Mouse (Mus musculus): Measurements from ENCODE around the gene Adam23. TPM values are rescaled to one million over a fixed set of nuclear protein-coding genes. Genes with fewer than 3 reads are reported as not detected.

Adam23 gene
- polyA plus RNA-seq, 1 experiment from 2014 or later: 1.3 TPM

GRCm38 (mm10) chr1:63437529-63437928, 8.2 kb upstream of the Adam23 start:
- Histone ChIP-seq H3K9me3 (ENCODE audit: control insufficient read depth, low read length) (no peaks in the 10 kb centered on the region), H3K4me2 (no peak overlapping the region), H3K4me1 (replicated peaks; ENCODE audit: control insufficient read depth, insufficient read depth, low read length) (no peaks in the 10 kb centered on the region), H3K36me3 (ENCODE audit: control insufficient read depth, insufficient read depth, low read length) (no peaks in the 10 kb centered on the region), H3K4me3 (ENCODE audit: low read depth, low read length) (no peak overlapping the region), H3K9ac (ENCODE audit: low read depth, low read length) (no peak overlapping the region), H3K27me3 (replicated peaks; ENCODE audit: control insufficient read depth, insufficient read depth, low read length) (no peaks in the 10 kb centered on the region), H3K27ac (ENCODE audit: low read depth, low read length) (no peak overlapping the region)
- DNase-seq (ENCODE audit: low spot score) (no peak), ATAC-seq (replicated peaks; ENCODE audit: low FRiP score) (peak; percentile 49; the same call in 1 of the 2 replicates)
- 22% methylated on average over 3 of the region's 3 CpGs for WGBS

- H3K9ac ChIP-seq (ENCODE audit: low read depth, low read length): no peak overlapping the region
- no peak for ATAC-seq (replicated peaks; ENCODE audit: low FRiP score)
- no peak for DNase-seq (ENCODE audit: low spot score)
- H3K4me2 ChIP-seq: no peak overlapping the region
- H3K36me3 ChIP-seq (ENCODE audit: control insufficient read depth, insufficient read depth, low read length): no peaks in the 10 kb centered on the region
- no peaks in the 10 kb centered on the region for H3K4me1 ChIP-seq (replicated peaks; ENCODE audit: control insufficient read depth, insufficient read depth, low read length)
- WGBS: 64% methylated on average over 2 of the region's 2 CpGs
- peaks cover 31% of the 10 kb centered on the region for H3K27me3 ChIP-seq (replicated peaks; ENCODE audit: control insufficient read depth, insufficient read depth, low read length)
- H3K4me3 ChIP-seq (ENCODE audit: low read depth, low read length): no peak overlapping the region
- no peaks in the 10 kb centered on the region for H3K9me3 ChIP-seq (ENCODE audit: control insufficient read depth, low read length)
- H3K27ac ChIP-seq (ENCODE audit: low read depth, low read length): no peak overlapping the region
Observed at GRCm38 (mm10) chr1:63442186-63442585, 3.5 kb upstream of the Adam23 start.

GRCm38 (mm10) chr1:63442616-63443015, 3.1 kb upstream of the Adam23 start:
- Histone ChIP-seq H3K36me3 (ENCODE audit: control insufficient read depth, insufficient read depth, low read length) (no peaks in the 10 kb centered on the region), H3K4me2 (no peak overlapping the region), H3K4me1 (replicated peaks; ENCODE audit: control insufficient read depth, insufficient read depth, low read length) (no peaks in the 10 kb centered on the region), H3K27me3 (replicated peaks; ENCODE audit: control insufficient read depth, insufficient read depth, low read length) (peaks cover 36% of the 10 kb centered on the region), H3K9me3 (ENCODE audit: control insufficient read depth, low read length) (no peaks in the 10 kb centered on the region), H3K27ac (ENCODE audit: low read depth, low read length) (no peak overlapping the region), H3K9ac (ENCODE audit: low read depth, low read length) (no peak overlapping the region), H3K4me3 (ENCODE audit: low read depth, low read length) (no peak overlapping the region)
- 65% methylated on average over 4 of the region's 4 CpGs for WGBS
- DNase-seq (ENCODE audit: low spot score) (no peak), ATAC-seq (replicated peaks; ENCODE audit: low FRiP score) (no peak)

- H3K4me3 ChIP-seq (ENCODE audit: low read depth, low read length): peak overlapping the region; percentile 58; the same call in 1 of the 2 replicates
- H3K27ac ChIP-seq (ENCODE audit: low read depth, low read length): no peak overlapping the region
- no peak overlapping the region for H3K9ac ChIP-seq (ENCODE audit: low read depth, low read length)
- peaks cover 49% of the 10 kb centered on the region for H3K27me3 ChIP-seq (replicated peaks; ENCODE audit: control insufficient read depth, insufficient read depth, low read length)
- H3K36me3 ChIP-seq (ENCODE audit: control insufficient read depth, insufficient read depth, low read length): no peaks in the 10 kb centered on the region
- H3K9me3 ChIP-seq (ENCODE audit: control insufficient read depth, low read length): no peaks in the 10 kb centered on the region
- 60% methylated on average over 10 of the region's 10 CpGs for WGBS
- H3K4me1 ChIP-seq (replicated peaks; ENCODE audit: control insufficient read depth, insufficient read depth, low read length): no peaks in the 10 kb centered on the region
- ATAC-seq (replicated peaks; ENCODE audit: low FRiP score) (no peak), DNase-seq (ENCODE audit: low spot score) (no peak)
- peak overlapping the region; percentile 85 for H3K4me2 ChIP-seq
Observed at GRCm38 (mm10) chr1:63445149-63445609, 512 bp upstream of the Adam23 start.

- Histone ChIP-seq H3K27ac (ENCODE audit: low read depth, low read length) (no peak overlapping the region), H3K36me3 (ENCODE audit: control insufficient read depth, insufficient read depth, low read length) (no peaks in the 10 kb centered on the region), H3K4me3 (ENCODE audit: low read depth, low read length) (peak overlapping the region; percentile 58), H3K9ac (ENCODE audit: low read depth, low read length) (0 out of 2 replicates have a peak overlapping the region, but pooled peaks have one; percentile 2), H3K9me3 (ENCODE audit: control insufficient read depth, low read length) (no peaks in the 10 kb centered on the region), H3K4me1 (replicated peaks; ENCODE audit: control insufficient read depth, insufficient read depth, low read length) (no peaks in the 10 kb centered on the region), H3K4me2 (peak overlapping the region; percentile 85), H3K27me3 (replicated peaks; ENCODE audit: control insufficient read depth, insufficient read depth, low read length) (peaks cover 50% of the 10 kb centered on the region)
- no peak for DNase-seq (ENCODE audit: low spot score)
- ATAC-seq (replicated peaks; ENCODE audit: low FRiP score): no peak
- WGBS: under 1% methylated on average over 60 of the region's 68 CpGs
Observed at GRCm38 (mm10) chr1:63446047-63446704, 485 bp downstream of the Adam23 start.

GRCm38 (mm10) chr1:63446721-63447120, 1.0 kb downstream of the Adam23 start:
- 70% methylated on average over 2 of the region's 2 CpGs for WGBS
- Histone ChIP-seq H3K27ac (ENCODE audit: low read depth, low read length) (no peak overlapping the region), H3K9me3 (ENCODE audit: control insufficient read depth, low read length) (no peaks in the 10 kb centered on the region), H3K9ac (ENCODE audit: low read depth, low read length) (no peak overlapping the region), H3K4me3 (ENCODE audit: low read depth, low read length) (no peak overlapping the region), H3K36me3 (ENCODE audit: control insufficient read depth, insufficient read depth, low read length) (no peaks in the 10 kb centered on the region), H3K4me2 (peak overlapping the region; percentile 85), H3K27me3 (replicated peaks; ENCODE audit: control insufficient read depth, insufficient read depth, low read length) (peaks cover 50% of the 10 kb centered on the region), H3K4me1 (replicated peaks; ENCODE audit: control insufficient read depth, insufficient read depth, low read length) (no peaks in the 10 kb centered on the region)
- ATAC-seq (replicated peaks; ENCODE audit: low FRiP score) (no peak), DNase-seq (ENCODE audit: low spot score) (no peak)

GRCm38 (mm10) chr1:63450091-63450490, 4.4 kb downstream of the Adam23 start:
- Histone ChIP-seq H3K4me3 (ENCODE audit: low read depth, low read length) (no peak overlapping the region), H3K4me2 (no peak overlapping the region), H3K9ac (ENCODE audit: low read depth, low read length) (no peak overlapping the region), H3K9me3 (ENCODE audit: control insufficient read depth, low read length) (no peaks in the 10 kb centered on the region), H3K4me1 (replicated peaks; ENCODE audit: control insufficient read depth, insufficient read depth, low read length) (peaks cover 7% of the 10 kb centered on the region), H3K27ac (ENCODE audit: low read depth, low read length) (no peak overlapping the region), H3K36me3 (ENCODE audit: control insufficient read depth, insufficient read depth, low read length) (no peaks in the 10 kb centered on the region), H3K27me3 (replicated peaks; ENCODE audit: control insufficient read depth, insufficient read depth, low read length) (peaks cover 39% of the 10 kb centered on the region)
- ATAC-seq (replicated peaks; ENCODE audit: low FRiP score) (no peak), DNase-seq (ENCODE audit: low spot score) (no peak)
- 74% methylated on average over 4 of the region's 4 CpGs for WGBS

- H3K4me1 ChIP-seq (replicated peaks; ENCODE audit: control insufficient read depth, insufficient read depth, low read length): peaks cover 7% of the 10 kb centered on the region
- H3K9me3 ChIP-seq (ENCODE audit: control insufficient read depth, low read length): no peaks in the 10 kb centered on the region
- DNase-seq (ENCODE audit: low spot score) (no peak), ATAC-seq (replicated peaks; ENCODE audit: low FRiP score) (peak; percentile 84)
- H3K27ac ChIP-seq (ENCODE audit: low read depth, low read length): no peak overlapping the region
- no peaks in the 10 kb centered on the region for H3K36me3 ChIP-seq (ENCODE audit: control insufficient read depth, insufficient read depth, low read length)
- 0 out of 2 replicates have a peak, but pooled peaks cover 7% of the 10 kb centered on the region for H3K27me3 ChIP-seq (replicated peaks; ENCODE audit: control insufficient read depth, insufficient read depth, low read length)
- H3K4me2 ChIP-seq: no peak overlapping the region
- H3K4me3 ChIP-seq (ENCODE audit: low read depth, low read length): no peak overlapping the region
- H3K9ac ChIP-seq (ENCODE audit: low read depth, low read length): no peak overlapping the region
- WGBS: 22% methylated on average over 5 of the region's 5 CpGs
Observed at GRCm38 (mm10) chr1:63453332-63453887, 7.7 kb downstream of the Adam23 start.
